Mouse (Mus musculus): ENCODE results near the gene H2-DMb1.
"Not testable (repeated sequence)": the region's sequence is repeated elsewhere in the genome, so short reads cannot be mapped to it uniquely, and the experiment has no call there.

Gene H2-DMb1

DNA sequence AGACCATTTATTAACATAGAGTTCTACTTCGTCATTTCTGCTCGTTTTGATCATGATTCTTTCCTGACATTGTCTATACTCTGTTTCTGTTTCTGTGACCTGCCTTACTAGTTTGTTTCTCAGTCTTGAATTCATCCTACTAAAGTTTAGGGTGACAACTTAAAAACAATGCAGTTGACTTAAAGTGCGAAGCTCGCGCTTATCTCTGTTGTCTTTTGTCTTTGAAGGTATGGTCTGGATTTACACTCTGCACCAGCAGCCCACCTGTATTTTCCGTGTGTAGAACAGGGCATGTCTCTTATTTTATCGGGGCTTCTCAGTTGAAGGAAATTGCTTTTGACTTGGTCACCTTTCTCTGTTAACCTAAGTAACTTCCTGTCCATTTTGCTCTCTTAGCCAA lies 29.8 kb upstream of the H2-DMb1 start:
- DNase-seq (ENCODE audit: low read depth): no peak

DNA sequence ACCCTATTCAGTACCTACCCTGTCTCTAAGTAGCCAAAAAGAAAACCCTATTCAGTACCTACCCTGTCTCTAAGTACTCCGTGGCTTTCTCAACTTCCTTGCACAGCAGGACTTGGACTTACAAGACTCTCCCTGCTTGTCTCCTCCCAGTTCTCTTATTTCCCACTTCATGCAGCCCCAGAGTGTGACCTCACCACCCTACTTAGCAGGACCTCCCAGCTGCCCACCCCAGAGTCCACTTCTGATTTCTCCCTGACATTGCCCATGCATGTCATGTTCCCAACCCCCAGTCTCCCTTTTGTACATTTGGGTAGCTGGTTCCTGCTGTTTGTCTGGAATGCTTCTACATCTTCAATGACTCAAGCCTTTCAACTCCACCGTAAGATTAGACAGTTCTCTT lies 29.4 kb upstream of the H2-DMb1 start:
- DNase-seq (ENCODE audit: low read depth): peak; percentile 81

DNA sequence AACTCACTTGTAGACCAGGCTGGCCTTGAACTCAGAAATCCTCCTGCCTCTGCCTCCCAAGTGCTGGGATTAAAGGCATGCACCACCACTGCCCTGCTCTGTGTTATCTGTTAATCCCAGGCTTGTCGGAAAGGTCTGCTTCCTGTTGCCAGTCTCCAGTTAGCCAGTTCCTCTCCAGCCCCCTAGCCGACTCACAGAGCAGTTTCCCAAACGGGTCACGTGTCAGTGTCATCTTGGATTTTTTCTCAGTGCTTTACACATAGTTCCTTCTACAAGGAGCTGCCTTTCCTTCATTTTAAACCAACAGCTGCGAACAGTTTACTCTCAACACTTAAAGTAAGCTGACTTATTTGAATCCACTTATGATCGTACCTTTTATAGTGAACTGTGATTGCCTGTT lies 28.2 kb upstream of the H2-DMb1 start:
- DNase-seq (ENCODE audit: low read depth): peak; percentile 92

DNA sequence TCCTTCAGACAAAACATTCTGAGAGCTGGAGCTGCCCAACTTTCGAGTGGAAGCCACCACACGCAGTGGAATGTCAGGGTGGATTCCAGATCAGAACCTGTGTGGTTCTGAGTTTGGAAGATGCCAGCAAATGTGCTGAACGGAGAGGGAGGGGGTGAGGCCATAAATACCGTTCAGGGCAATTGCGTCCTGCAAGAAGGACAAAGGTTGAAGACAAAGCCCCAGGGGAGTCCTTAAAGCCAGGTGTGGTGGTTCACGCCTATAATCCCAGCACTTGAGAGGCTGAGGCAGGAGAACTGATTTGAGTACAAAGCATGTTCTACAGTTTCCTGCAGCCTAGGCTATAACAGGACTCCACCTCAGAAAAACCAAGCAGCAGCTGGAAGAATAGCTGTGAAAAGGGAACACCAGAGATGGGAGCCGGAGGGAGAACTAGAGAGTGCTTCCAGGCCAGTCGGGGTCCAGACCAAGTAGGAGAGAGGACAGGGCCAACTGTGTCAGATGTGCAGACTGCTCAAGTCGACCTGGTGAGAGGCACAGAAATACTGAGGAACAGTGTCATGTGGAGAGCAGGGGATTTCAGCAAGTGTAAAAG lies 25.9 kb upstream of the H2-DMb1 start:
- DNase-seq (ENCODE audit: low read depth): no peak

DNA sequence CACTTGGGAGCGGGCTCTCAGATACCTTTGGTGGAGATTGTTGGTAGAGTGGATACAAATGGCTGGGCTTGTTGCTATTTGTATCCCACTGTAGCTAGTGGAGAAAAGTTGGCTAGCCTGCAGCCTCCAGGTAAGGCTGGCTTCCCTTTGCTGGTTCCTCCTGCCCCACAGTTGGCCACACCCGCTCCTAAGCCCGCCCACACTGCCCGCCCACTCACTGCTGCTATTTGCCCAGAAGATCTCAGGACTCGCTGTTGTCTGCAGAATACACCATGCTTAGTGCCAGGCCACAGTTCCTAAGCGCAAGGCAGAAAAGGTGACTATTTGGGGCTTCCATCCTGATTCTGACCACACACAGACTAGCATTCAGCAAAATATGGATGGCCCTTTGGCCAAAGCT lies 25.4 kb upstream of the H2-DMb1 start:
- peak; percentile 48 for DNase-seq (ENCODE audit: low read depth)

DNA sequence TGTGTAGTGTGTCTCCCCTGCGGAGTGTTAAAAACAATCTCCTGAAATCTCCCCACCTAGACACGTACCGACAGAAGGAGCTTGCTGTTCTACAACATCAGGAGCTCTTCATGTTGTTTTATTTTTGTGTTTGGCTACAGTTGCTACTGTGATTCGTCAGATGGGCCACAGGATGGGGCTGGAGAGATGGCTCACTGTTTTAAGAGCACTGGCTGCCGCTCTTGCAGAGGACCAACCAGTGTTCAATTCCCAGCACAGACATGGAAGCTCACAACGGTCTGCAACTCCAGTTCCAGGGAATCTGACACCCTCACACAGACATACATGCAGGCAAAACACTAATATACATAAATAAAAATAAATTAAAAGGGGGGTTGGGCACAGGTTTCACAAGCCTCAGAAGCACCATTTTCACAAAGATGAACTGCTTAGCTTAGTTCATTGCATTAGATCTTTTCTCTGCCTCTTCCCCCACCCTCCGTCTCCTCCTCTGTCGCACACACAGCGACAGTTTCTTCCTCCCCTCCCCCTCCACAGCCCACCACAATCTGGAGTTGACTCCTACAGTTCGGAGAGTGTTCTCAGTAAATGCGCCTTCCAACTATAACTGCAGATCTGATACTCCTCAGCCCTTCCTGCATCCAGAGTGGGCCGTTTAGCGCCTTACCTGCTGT lies 24.5 kb upstream of the H2-DMb1 start:
- no peak for DNase-seq (ENCODE audit: low read depth)

DNA sequence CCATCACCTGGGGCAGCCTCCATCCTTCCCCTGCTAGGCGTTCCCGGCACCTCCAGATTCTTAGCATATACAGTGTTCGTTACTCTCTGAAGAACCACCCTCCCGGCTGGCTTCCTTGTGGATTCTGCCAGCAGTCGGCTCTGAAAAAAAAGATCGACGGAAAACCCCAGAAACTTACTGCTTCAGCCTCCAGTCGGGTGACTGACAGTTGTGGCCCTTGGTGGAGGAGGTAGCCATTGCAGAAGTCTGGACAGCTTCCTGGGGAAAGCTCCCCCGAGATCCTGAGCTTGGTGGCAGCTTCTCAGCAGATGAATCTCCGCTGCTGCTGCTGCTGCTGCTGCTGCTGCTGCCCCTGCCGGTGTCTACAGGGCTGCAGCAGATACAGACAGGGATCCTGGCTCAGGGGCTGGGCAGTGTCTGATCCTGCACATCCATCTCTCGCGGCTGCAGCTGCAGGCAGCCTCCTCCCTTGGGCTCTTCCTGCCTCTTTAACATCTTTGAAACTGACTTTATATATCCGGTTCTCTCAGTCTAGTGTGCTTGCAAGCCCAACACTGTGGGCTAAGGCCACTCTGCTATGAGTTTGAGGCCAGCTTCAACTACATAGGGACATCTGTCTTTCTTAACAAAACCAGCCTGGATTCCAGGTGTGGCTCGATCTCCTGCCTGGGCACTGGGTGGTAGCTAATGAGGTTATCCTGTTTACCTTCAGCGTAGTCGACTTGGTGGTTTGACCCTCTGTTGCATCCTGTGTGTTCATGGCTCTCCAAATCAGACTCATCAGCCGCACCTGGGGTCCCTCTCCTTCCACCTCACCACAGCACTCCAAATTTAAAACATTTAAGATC lies 23.7 kb upstream of the H2-DMb1 start:
- DNase-seq (ENCODE audit: low read depth): no peak

DNA sequence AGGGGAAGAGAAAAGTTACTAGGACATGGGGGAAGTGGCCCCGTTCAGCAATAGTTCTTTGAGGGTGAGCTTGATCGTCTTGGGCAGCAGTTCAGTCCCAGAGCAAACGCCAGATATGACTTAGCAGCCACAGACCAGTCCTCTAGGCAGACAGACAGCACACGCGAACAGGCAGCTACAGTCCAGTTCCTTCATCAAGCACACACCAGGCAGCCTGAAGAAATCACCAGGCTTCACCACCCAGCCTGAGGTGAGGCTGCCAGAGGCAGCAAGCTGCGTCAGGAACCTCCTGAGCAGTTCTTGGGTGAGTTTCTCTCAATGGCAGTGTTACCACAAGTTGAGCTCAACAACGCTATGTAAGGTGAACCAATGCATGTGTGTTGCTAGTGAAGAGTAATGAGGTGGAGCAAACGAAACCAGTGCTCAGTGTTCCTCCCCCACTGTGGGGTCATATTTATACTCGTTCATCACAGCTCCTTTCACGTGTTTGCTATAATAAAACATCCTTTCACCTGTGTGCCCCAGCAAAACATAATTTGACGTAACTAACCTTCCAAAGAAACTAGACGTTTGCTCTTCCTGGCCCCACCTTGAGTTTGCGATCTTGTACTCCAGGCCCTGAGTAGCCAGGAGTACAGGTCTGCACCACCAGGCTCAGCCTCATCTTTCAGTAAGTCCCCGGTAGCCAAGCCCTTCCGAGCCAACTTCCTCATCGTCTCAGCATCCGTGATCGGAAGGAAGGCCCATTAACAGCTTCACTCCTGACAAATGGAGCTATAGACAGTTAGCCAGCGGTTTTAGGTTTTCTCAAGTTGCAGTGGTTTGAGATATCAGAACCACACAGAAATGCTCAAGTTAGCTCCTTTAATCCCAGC lies 22.6 kb upstream of the H2-DMb1 start:
- DNase-seq (ENCODE audit: low read depth): no peak

DNA sequence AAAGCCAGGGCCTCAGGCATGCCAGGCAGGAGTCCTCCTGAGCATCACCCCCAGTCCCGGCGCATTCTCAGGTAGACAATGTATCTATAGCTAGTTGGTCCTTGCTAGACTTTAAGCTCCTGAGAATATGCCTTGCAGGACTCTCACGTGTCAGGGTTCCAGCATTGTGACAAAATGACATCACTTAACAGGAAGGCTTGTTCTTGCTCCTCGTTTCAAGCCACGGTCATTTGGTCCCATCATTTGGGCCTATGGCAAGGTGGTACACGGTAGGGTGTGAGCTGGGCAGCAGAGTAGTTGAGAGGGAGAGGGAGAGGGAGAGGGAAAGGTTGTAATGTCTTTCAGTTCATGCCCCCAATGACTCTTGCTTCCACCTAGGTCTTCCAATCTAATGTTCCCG lies 21.0 kb upstream of the H2-DMb1 start:
- no peak for DNase-seq (ENCODE audit: low read depth)

DNA sequence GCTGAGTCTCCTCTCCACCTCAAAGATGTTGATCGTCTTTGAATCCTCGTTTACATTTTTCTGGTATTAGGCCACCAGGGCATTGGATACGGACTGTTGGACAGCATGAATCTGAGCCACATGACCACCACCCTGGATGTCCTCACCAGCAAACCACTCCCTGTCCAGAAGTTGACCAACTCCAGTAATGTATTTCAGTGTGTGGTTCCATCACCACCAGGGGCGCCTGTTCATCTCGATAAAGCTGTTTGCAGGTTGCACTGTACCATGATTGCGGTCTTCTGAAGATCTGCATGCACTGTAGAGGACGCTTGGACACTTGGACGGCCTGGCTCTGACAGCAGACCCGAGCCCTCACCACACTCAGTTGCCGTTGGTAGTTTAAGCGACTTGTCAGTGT lies 19.6 kb upstream of the H2-DMb1 start:
- peak; percentile 62 for DNase-seq (ENCODE audit: low read depth)

DNA sequence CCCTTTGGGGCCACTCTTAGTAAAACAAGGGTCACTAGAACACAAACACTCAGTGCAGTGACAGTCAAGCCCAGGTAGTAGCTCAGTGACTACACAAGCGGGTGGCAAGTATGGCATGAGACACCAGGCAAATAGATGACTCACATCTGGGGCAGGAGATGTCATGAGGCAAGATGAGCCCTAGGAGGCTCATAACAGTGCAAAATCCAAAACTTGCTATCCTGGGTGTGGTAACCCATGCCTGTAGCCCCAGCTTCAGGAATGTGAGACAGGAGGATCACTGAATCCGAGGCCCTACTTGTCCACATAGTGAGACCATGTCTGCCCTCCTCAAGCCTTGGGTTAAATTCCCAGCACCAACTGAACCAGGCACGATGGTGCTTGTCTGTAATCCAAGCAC lies 18.4 kb upstream of the H2-DMb1 start:
- DNase-seq (ENCODE audit: low read depth): peak; percentile 62

DNA sequence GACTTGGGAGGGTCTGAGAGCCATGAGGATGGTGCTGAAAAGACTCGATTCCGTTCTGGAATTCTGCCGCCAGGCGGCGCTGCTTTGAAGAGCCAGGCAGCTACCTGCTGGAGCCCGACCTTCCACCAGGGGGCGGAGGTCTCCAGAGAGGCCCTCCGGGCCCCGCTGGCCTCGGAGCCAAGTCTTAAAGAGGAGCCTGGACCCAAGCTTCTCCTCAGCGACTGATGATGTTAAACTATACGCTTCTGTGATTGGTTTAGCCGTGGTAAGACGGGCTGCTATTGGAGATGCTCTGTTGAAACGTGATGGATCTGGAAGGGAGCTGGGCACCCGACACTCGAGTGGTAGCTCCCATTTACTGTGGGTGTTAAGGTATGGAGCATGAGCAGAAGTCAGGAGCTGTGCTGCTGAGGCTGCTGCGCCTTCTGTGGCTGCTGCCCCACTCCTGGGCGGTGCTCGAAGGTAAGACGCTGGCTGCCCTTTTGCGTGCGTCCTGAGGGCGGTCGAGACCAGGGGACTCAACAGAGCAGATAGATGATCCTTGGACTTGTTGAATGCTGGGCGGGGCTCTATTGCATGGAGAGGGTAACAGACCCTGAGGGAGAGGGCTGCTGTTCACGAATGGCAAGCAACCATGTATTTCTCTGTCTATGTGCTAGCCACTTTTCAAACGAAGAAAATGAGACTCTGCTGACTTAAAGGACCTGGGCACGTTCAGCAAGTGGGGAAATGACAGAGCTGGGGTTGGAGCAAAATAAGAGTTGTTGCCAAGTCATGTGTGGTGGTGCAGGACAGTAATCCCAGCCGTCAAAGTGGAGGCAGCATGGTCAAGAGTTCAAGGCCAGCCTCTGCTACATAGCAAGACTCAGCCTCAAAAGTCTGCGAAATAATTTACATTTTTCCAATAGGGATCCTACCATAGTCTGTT lies 17.3 kb upstream of the H2-DMb1 start:
- peak; percentile 100 for DNase-seq (ENCODE audit: low read depth)

DNA sequence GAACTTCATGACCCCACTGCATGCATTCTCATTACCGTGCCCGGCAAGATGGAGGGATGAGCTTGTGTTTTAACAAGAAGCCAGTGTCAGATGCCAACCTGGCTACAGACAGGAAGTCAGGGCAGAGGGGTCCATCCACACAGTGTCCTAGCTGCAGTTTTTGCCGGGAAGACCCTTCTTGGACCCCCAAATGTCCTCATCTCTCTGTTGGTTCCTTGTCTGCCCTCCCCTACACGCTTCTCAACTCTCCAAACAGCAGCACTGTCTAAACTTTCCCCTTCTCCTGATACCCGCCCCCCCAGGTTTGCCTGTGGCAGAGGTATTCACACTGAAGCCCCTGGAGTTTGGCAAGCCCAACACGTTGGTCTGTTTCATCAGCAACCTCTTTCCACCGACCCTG lies 15.3 kb upstream of the H2-DMb1 start:
- no peak for DNase-seq (ENCODE audit: low read depth)

DNA sequence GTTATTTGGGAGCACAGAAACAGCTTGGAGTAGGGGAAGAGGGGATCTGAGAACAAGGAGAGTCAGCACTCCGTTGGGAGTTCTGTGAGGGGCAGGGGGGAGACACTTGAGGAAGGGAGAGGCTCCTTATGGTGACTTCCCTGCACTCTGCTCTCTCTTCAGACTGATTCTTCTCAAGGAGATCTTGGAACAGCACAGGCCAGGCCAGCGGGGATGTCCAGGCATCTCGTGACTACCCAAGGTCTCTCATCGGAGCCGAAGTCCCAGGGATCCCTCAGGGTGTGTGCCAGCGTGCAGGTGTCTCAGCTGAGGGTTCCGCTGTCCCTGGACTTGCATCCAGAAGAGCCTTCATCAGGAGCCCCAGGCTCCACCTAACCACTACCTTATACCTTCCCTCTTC lies 14.2 kb upstream of the H2-DMb1 start:
- DNase-seq (ENCODE audit: low read depth): no peak

DNA sequence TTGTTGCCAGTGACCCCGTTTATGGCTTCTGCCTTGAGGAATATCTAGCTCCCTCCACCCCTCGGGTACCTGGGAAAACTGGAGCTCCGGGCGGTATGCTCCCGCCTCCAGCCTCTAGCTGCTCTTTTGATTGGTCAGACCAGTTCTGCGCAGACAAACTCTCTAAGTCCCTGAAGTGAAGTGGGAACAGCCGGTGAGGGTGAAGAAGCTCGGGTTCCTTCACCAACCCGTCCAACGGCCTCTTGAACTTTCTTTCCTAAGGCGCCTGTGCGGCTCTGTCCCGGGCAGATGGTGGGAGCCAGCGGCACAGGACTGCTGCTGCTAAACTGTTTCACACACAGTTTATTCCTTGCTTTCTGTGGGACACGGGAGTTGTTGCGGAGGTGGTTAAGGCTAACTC lies 13.5 kb upstream of the H2-DMb1 start:
- DNase-seq (ENCODE audit: low read depth): no peak

DNA sequence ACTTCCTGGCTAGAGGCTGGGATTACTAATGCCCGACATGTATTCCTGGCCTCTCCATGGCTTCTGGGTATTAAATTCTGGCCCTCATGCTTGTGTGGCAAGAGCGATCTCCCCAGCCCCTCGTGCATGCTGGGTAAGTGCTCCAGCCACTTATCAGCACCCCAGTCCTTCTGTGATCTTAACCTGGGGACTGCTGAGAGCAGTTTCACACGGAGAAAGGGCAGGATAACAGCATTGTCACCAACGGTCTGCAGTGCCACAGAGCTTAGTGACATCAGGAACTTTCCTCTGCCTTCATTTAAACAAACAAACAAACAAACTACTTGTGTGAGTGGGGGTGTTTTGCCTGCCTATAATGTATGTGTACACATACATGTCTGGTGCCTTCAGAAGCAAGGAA lies 12.6 kb upstream of the H2-DMb1 start:
- no peak for DNase-seq (ENCODE audit: low read depth)

DNA sequence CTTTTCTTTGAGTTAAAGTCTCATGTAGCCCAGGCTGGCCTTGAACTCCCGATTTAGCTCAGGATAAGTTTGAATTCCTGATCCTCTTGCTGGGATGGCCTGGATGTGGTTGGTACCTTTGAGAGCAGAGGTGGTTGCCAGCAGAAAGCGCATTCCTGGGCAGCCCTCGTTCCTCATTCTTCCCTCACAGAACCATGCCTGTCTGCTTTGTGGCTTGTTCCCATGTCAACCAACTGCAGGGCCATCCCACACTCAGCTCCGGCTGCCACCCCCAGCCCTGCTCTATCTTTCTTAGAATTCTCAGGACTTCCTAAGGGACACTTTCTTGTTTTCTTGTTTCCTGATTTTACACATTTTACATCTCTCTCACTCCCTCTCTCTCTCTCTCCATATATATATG lies 11.4 kb upstream of the H2-DMb1 start:
- DNase-seq (ENCODE audit: low read depth): no peak

DNA sequence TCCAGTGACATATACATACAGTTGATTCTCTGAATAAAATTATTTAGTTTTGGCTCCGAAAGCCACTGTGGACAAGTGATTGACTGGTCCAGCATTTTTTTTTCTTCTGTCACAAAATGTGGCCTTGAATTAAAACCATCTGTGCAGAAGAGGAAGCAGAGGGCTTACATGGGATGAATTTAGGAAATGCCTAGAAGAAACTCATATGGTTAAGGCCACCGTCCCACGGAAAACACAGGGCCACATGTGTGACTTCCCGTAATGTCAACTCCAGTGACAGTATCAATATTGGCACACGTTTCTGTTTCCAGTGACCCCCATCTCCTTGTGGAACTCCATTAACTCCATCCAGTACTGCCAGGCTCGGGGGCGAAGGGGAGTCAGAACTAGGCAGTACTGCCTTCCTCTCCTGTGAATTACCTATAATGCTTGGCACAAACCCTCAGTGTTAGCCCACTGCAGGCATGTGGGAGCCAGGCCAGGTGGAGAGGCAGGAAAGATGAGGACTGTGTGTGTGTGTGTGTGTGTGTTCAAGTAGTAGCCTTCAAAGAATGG lies 10.3 kb upstream of the H2-DMb1 start:
- peak; percentile 55 for DNase-seq (ENCODE audit: low read depth)

DNA sequence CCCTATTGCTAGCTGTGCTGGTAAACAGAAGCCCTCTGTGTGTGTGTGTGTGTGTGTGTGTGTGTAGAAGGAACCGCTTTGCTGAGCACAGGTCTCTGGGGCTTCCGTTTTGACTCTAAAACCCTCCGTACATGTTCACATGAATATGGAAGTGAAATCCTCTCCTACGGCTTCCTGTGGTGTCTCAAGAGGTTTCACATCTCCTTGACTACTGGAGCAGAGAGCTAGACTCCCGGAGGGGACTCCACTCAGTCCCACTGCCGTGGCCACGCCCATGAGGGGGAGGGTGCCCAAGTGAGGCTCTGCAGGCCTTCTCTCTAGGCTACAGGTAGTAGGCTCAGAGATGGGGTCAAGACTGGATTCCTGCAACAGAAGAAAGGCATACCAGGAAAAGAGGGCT lies 9.8 kb upstream of the H2-DMb1 start, which contains the start of gene H2-DMb2:
Gene H2-DMb2, plus strand, starts transcription at position 275 of the 400 bp plus-strand sequence.
- DNase-seq (ENCODE audit: low read depth): peak; percentile 85

DNA sequence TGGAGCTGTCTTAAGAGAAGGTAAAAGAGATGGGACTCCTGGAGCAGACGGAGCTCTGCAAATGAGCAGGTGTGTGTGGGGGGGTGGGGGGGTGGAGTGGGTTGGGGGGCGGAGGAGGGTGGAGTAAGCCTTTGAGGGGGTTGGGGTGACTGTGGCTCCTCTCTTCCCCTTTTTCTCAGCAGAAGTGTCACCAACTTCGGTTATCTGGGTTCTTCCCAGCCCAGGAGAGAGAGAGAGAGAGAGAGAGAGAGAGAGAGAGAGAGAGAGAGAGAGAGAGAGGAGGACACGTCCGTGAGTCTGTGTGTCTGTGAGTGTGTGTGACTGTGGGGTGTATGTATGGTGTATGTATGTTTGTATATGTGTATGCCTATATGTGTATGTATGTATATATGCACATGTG lies 9.4 kb upstream of the H2-DMb1 start:
- DNase-seq (ENCODE audit: low read depth): no peak

DNA sequence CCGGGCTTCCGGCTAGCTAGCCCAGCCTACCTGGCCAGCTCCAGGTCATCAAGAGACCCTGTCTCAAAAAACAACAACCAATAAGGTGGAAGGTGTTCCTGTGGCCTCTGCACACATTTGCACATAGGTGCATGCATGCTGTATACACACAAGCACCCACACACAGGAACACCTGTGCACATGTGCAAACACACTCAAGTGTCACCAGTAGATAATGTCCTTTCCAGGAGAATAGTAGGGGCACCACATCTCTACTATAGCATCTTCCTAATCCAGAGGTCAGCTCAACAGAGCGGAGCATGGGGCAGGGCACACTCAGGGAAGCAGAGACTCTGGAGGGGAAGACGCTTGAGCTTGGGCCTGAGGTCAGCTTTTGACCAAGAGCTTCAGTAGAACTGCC lies 8.7 kb upstream of the H2-DMb1 start:
- DNase-seq (ENCODE audit: low read depth): not testable (repeated sequence)
